Mouse (Mus musculus): ENCODE results near the gene Setd1b.
"Not testable (repeated sequence)": the region's sequence is repeated elsewhere in the genome, so short reads cannot be mapped to it uniquely, and the experiment has no call there.

Gene Setd1b

DNA sequence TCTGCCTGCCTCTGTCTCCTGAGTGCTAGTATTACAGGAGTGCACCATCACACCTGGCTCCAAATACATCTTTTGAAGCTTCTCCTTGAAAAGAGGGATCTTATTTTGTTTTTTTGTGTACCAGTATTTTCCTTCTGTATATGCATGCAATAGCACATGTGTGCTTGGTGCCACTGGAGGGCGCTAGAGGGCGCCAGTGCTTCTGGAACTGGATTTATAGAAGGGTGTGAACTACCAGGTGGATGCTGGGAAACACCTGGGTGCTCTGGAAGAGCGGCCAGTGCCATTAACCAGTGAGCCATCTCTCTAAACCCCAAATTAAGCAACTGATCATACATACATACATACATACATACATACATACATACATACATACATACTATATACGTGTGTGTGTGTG is 60.8 kb downstream of the Setd1b start:
- not testable (repeated sequence) for DNase-seq (ENCODE audit: low spot score)

DNA sequence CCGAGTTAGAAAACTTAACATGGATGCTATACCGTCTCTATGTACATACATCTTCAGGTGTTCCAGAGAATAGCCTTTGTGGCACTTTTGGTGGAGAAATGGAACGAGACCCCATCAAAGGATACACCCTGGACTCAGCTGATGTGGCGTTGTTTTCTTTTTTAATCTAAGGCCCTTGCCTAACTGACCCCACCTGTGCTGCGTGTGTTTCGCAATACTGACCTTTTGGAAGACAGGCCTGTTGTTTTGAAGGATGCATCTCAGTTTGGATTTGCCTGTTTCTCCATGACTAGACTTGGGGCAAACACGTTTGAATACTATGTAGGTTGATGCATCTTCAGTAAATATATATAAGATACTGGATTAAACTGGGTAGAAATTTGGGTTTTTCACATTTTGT is 61.6 kb downstream of the Setd1b start:
- not testable (repeated sequence) for DNase-seq (ENCODE audit: low spot score)

Data from retina, embryonic 14.5 days (tissue).